Mouse (Mus musculus): Measurements from ENCODE around the gene Theg. TPM values are rescaled to one million over a fixed set of nuclear protein-coding genes. Genes with fewer than 3 reads are reported as not detected.

Theg gene
- polyA plus RNA-seq, 1 experiment from 2014 or later = not detected

DNA sequence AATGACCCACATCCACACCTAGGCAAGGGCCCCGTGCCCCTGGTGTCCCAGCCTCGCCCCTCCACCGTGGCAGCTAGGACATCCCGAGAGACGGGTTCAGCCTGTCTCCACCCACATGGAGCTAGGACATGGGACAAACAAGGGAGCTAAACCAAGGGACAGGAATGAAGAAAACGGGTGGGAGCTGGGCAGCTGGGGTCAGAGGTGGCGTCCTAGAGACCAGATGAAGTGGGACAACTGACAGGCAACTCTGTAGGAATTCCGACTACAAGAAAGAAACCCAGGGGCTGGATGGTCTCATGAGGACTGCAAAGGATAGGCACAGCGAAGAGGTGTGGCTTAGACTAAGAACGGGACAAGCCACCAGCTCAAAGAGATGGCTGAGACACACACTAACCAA, 33.4 kb downstream of the Theg start:
- Histone ChIP-seq H3K9me3 (replicated peaks; ENCODE audit: control insufficient read depth, low read length) (no peaks in the 10 kb centered on the region), H3K4me2 (ENCODE audit: low read depth, low read length) (peak overlapping the region; percentile 72), H3K27me3 (ENCODE audit: control insufficient read depth, insufficient read depth, low read length) (no peaks in the 10 kb centered on the region), H3K4me3 (ENCODE audit: low read depth, low read length) (peak overlapping the region; percentile 74), H3K27ac (replicated peaks; ENCODE audit: low read depth, low read length) (no peak overlapping the region), H3K4me1 (ENCODE audit: control insufficient read depth, insufficient read depth, low read length) (no peaks in the 10 kb centered on the region), H3K36me3 (replicated peaks; ENCODE audit: control insufficient read depth, insufficient read depth, low read depth, low read length) (peaks cover 6% of the 10 kb centered on the region), H3K9ac (replicated peaks; ENCODE audit: low read length) (no peak overlapping the region)
- ATAC-seq (replicated peaks; ENCODE audit: insufficient number of reproducible peaks, low FRiP score, low TSS enrichment, low read depth) = no peak
- no peak for DNase-seq (ENCODE audit: low spot score)
- WGBS = 36% methylated on average over 10 of the region's 10 CpGs

DNA sequence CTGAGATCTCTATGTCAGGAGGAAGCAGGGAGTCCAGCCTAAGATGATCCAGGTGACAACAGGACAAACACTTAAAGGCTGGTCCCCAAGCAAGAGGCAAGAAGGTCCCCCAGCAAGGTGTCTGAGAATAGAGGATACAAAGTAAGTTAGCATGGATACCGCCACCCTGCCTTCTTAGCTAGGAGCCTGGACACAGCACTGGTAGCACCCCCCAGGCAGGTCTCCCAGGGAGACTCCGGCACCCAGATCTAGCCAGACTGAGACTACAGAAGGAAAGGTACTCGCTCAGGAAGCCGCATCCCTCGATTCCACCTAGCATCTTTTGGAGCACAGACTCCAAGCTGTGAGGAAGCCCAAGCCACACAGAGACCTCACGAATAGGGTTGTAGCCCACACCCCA, 34.0 kb downstream of the Theg start:
- H3K9ac ChIP-seq (replicated peaks; ENCODE audit: low read length) = no peak overlapping the region
- WGBS = 91% methylated on average over 6 of the region's 6 CpGs
- no peak overlapping the region for H3K27ac ChIP-seq (replicated peaks; ENCODE audit: low read depth, low read length)
- no peaks in the 10 kb centered on the region for H3K4me1 ChIP-seq (ENCODE audit: control insufficient read depth, insufficient read depth, low read length)
- H3K4me3 ChIP-seq (ENCODE audit: low read depth, low read length) = no peak overlapping the region
- H3K27me3 ChIP-seq (ENCODE audit: control insufficient read depth, insufficient read depth, low read length) = no peaks in the 10 kb centered on the region
- DNase-seq (ENCODE audit: low spot score) = no peak
- H3K36me3 ChIP-seq (replicated peaks; ENCODE audit: control insufficient read depth, insufficient read depth, low read depth, low read length) = peaks cover 11% of the 10 kb centered on the region
- peak overlapping the region; percentile 72 for H3K4me2 ChIP-seq (ENCODE audit: low read depth, low read length)
- no peaks in the 10 kb centered on the region for H3K9me3 ChIP-seq (replicated peaks; ENCODE audit: control insufficient read depth, low read length)
- no peak for ATAC-seq (replicated peaks; ENCODE audit: insufficient number of reproducible peaks, low FRiP score, low TSS enrichment, low read depth)

DNA sequence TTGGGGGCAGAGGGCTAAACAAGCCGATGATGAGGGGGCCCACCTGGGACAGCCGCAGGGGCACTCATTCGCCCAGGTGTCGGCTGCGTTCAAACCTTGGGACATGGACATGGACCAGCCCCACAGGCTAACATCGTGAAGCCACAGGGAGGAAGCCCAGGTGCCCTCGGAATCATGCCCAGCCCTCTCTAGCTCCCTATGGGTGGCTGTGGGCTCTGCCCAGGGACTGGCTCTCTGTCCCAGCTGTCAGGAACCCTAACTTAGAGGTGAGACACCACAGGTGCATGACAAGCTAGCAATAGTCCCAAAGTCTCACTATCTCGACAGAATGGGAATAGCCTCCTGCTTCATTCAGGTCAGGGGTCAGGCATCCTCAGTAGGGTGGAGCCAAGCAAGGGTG, 34.6 kb downstream of the Theg start:
- no peak overlapping the region for H3K4me2 ChIP-seq (ENCODE audit: low read depth, low read length)

DNA sequence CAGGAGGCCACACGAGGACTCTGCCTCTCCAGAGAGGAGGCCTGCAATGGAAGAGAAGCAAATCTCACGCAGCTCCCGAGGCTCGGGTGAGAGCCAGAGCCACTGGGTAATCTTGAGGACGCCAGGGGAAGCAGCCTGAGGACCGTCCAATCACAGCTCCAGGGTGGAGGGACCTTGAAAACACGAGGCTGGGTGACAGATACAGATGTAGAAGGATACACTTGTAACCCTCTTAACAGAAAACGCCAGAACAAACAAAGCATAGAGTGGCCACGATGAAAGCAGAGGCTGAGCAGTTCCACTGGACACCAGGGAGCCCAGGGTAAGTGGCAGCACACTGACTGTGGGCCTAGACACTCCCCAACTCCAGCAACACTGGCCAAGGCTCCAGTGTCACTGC, 36.8 kb downstream of the Theg start:
- 88% methylated on average over 9 of the region's 9 CpGs for WGBS
- ATAC-seq (replicated peaks; ENCODE audit: insufficient number of reproducible peaks, low FRiP score, low TSS enrichment, low read depth) (no peak), DNase-seq (ENCODE audit: low spot score) (no peak)

More for the DNA sequence above, 34.6 kb downstream of the Theg start:
- no peaks in the 10 kb centered on the region for H3K4me1 ChIP-seq (ENCODE audit: control insufficient read depth, insufficient read depth, low read length)
- DNase-seq (ENCODE audit: low spot score) (no peak), ATAC-seq (replicated peaks; ENCODE audit: insufficient number of reproducible peaks, low FRiP score, low TSS enrichment, low read depth) (no peak)
- no peak overlapping the region for H3K9ac ChIP-seq (replicated peaks; ENCODE audit: low read length)
- H3K4me3 ChIP-seq (ENCODE audit: low read depth, low read length) = no peak overlapping the region
- H3K36me3 ChIP-seq (replicated peaks; ENCODE audit: control insufficient read depth, insufficient read depth, low read depth, low read length) = peaks cover 14% of the 10 kb centered on the region
- 88% methylated on average over 8 of the region's 8 CpGs for WGBS
- no peak overlapping the region for H3K27ac ChIP-seq (replicated peaks; ENCODE audit: low read depth, low read length)
- H3K9me3 ChIP-seq (replicated peaks; ENCODE audit: control insufficient read depth, low read length) = no peaks in the 10 kb centered on the region
- H3K27me3 ChIP-seq (ENCODE audit: control insufficient read depth, insufficient read depth, low read length) = no peaks in the 10 kb centered on the region

DNA sequence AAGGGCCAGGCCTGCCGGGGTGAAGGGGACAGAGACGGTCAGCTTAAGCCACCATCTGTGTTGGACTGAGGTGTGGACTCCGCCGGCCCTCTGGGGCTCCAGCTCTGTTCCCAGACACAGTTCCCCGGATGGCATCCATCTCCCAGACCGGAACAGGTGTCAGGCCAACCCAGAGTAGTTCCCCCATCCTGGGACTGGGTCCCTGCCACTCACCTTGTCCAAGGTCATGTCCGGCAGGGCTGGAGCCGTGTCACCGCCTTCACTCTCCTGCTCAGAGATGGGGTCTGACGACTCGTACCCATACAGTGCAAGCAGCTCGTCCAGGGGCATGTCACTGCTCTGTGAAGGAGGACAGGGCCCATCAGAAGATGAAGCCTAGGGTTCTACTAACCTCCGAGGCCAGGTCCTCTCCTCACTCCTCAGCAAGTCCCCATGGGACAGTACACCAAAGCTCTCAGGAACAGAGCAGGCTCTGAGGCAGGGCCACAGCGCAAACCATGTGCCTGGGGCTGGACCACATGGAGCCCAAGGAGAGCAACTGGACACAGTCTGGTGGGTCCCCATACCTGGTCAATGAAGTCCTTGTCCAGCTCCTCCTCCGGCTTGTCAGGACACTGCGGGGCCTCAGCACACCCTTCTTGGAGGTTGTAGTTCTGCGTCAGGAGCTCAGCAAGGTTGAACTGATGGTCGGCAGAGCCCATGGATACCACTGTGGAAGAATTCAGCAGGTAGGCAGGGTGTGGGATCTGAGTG, 38.0 kb downstream of the Theg start:
- DNase-seq (ENCODE audit: low spot score) (no peak), ATAC-seq (replicated peaks; ENCODE audit: insufficient number of reproducible peaks, low FRiP score, low TSS enrichment, low read depth) (no peak)
- 93% methylated on average over 18 of the region's 18 CpGs for WGBS
- no peak overlapping the region for H3K9ac ChIP-seq (replicated peaks; ENCODE audit: low read length)
- no peaks in the 10 kb centered on the region for H3K9me3 ChIP-seq (replicated peaks; ENCODE audit: control insufficient read depth, low read length)
- H3K27ac ChIP-seq (replicated peaks; ENCODE audit: low read depth, low read length) = no peak overlapping the region
- H3K27me3 ChIP-seq (ENCODE audit: control insufficient read depth, insufficient read depth, low read length) = no peaks in the 10 kb centered on the region
- H3K4me2 ChIP-seq (ENCODE audit: low read depth, low read length) = no peak overlapping the region
- no peak overlapping the region for H3K4me3 ChIP-seq (ENCODE audit: low read depth, low read length)
- no peaks in the 10 kb centered on the region for H3K4me1 ChIP-seq (ENCODE audit: control insufficient read depth, insufficient read depth, low read length)
- H3K36me3 ChIP-seq (replicated peaks; ENCODE audit: control insufficient read depth, insufficient read depth, low read depth, low read length) = peaks cover 20% of the 10 kb centered on the region

More for the DNA sequence above, 36.8 kb downstream of the Theg start:
- no peak overlapping the region for H3K27ac ChIP-seq (replicated peaks; ENCODE audit: low read depth, low read length)
- no peaks in the 10 kb centered on the region for H3K4me1 ChIP-seq (ENCODE audit: control insufficient read depth, insufficient read depth, low read length)
- no peak overlapping the region for H3K4me2 ChIP-seq (ENCODE audit: low read depth, low read length)
- no peaks in the 10 kb centered on the region for H3K9me3 ChIP-seq (replicated peaks; ENCODE audit: control insufficient read depth, low read length)
- no peaks in the 10 kb centered on the region for H3K27me3 ChIP-seq (ENCODE audit: control insufficient read depth, insufficient read depth, low read length)
- H3K9ac ChIP-seq (replicated peaks; ENCODE audit: low read length) = no peak overlapping the region
- H3K36me3 ChIP-seq (replicated peaks; ENCODE audit: control insufficient read depth, insufficient read depth, low read depth, low read length) = peaks cover 14% of the 10 kb centered on the region
- H3K4me3 ChIP-seq (ENCODE audit: low read depth, low read length) = no peak overlapping the region

DNA sequence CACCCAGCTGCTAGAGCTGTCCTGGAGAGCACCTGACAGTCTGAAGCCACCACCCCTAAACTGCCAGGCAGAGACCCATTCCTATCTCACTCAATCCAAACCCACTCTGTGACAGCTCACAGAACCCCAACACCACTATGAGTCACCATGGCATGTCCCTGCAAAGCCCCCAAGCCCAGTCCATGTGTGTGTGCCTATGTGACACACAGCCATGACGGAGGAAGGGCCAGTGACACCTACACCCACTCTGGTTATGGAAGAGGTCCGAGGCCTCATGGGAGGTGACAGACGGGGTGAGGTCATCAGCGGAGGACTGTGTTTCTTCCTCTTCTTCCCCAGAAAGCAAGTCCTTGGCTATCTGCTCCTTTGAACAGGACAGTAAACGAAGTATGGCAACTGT, 38.6 kb downstream of the Theg start:
- H3K4me3 ChIP-seq (ENCODE audit: low read depth, low read length) = no peak overlapping the region

DNA sequence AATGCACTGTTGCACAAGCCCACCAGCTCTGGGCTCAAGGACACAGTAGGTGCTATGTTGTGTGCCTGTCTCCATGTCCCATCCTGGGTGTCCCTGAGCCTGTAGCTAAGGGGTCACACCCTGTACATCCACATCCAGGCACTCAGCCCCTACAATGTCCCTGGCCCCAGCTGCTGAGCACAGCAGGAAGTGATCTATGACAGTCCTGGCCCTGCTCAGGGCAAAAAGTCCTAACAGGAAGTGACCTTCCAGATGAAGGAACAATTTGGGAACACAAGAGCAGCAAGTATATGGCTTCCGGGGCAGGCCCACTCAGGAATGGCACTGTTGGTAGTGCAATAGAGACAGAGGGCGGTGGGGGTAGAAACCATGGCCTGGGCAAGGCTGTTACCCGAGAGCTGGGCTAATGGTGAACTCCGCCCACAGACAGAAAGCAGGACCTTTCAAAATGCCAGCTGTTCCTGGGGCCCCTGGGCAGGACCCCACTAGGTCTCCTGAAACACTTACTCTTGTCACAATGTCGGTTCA, 39.9 kb downstream of the Theg start:
- DNase-seq (ENCODE audit: low spot score) = no peak
- no peaks in the 10 kb centered on the region for H3K9me3 ChIP-seq (replicated peaks; ENCODE audit: control insufficient read depth, low read length)
- H3K9ac ChIP-seq (replicated peaks; ENCODE audit: low read length) = no peak overlapping the region
- no peak overlapping the region for H3K4me3 ChIP-seq (ENCODE audit: low read depth, low read length)
- no peak for ATAC-seq (replicated peaks; ENCODE audit: insufficient number of reproducible peaks, low FRiP score, low TSS enrichment, low read depth)
- WGBS = 75% methylated on average over 5 of the region's 5 CpGs
- no peak overlapping the region for H3K27ac ChIP-seq (replicated peaks; ENCODE audit: low read depth, low read length)
- H3K36me3 ChIP-seq (replicated peaks; ENCODE audit: control insufficient read depth, insufficient read depth, low read depth, low read length) = peaks cover 28% of the 10 kb centered on the region
- H3K27me3 ChIP-seq (ENCODE audit: control insufficient read depth, insufficient read depth, low read length) = no peaks in the 10 kb centered on the region
- H3K4me1 ChIP-seq (ENCODE audit: control insufficient read depth, insufficient read depth, low read length) = no peaks in the 10 kb centered on the region
- no peak overlapping the region for H3K4me2 ChIP-seq (ENCODE audit: low read depth, low read length)

More for the DNA sequence above, 38.6 kb downstream of the Theg start:
- no peak overlapping the region for H3K4me2 ChIP-seq (ENCODE audit: low read depth, low read length)
- no peak for DNase-seq (ENCODE audit: low spot score)
- ATAC-seq (replicated peaks; ENCODE audit: insufficient number of reproducible peaks, low FRiP score, low TSS enrichment, low read depth) = no peak
- H3K27me3 ChIP-seq (ENCODE audit: control insufficient read depth, insufficient read depth, low read length) = no peaks in the 10 kb centered on the region
- no peaks in the 10 kb centered on the region for H3K4me1 ChIP-seq (ENCODE audit: control insufficient read depth, insufficient read depth, low read length)
- H3K36me3 ChIP-seq (replicated peaks; ENCODE audit: control insufficient read depth, insufficient read depth, low read depth, low read length) = peaks cover 24% of the 10 kb centered on the region
- H3K9ac ChIP-seq (replicated peaks; ENCODE audit: low read length) = no peak overlapping the region
- no peak overlapping the region for H3K27ac ChIP-seq (replicated peaks; ENCODE audit: low read depth, low read length)
- no peaks in the 10 kb centered on the region for H3K9me3 ChIP-seq (replicated peaks; ENCODE audit: control insufficient read depth, low read length)
- 92% methylated on average over 5 of the region's 5 CpGs for WGBS

DNA sequence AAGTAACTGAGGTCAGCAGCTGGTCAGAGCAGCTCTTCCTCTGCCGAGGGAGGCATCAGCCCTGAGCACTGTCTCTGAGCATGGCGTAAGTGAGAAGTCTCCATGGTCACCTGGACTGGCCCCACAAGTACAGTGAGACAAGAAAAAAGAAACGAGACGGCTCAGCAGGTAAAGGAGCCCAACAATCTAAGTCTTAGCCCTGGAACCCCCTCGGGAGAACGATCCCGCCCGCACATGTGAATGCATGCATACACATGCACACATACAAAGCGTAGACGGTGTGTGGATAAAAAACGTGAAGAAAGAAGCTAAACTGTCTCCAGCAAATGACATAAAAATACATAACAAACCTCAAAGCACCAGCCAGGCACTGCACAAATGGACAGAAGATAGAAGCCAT, 40.6 kb downstream of the Theg start:
- Histone ChIP-seq H3K27me3 (ENCODE audit: control insufficient read depth, insufficient read depth, low read length) (no peaks in the 10 kb centered on the region), H3K36me3 (replicated peaks; ENCODE audit: control insufficient read depth, insufficient read depth, low read depth, low read length) (peaks cover 32% of the 10 kb centered on the region), H3K9me3 (replicated peaks; ENCODE audit: control insufficient read depth, low read length) (no peaks in the 10 kb centered on the region), H3K4me1 (ENCODE audit: control insufficient read depth, insufficient read depth, low read length) (no peaks in the 10 kb centered on the region), H3K27ac (replicated peaks; ENCODE audit: low read depth, low read length) (no peak overlapping the region), H3K4me2 (ENCODE audit: low read depth, low read length) (no peak overlapping the region), H3K9ac (replicated peaks; ENCODE audit: low read length) (no peak overlapping the region), H3K4me3 (ENCODE audit: low read depth, low read length) (no peak overlapping the region)
- DNase-seq (ENCODE audit: low spot score) (no peak), ATAC-seq (replicated peaks; ENCODE audit: insufficient number of reproducible peaks, low FRiP score, low TSS enrichment, low read depth) (no peak)
- 94% methylated on average over 11 of the region's 11 CpGs for WGBS

All from embryonic facial prominence, embryonic 11.5 days (tissue).